Mouse (Mus musculus): ENCODE data around the gene Cplx2. TPM values are rescaled to one million over a fixed set of nuclear protein-coding genes. Genes with fewer than 3 reads are reported as not detected.

The Cplx2 gene
- polyA plus RNA-seq, 1 experiment from 2014 or later, result 5.3 TPM

- peaks cover 7% of the 10 kb centered on the region for H3K4me1 ChIP-seq
- no peak for ATAC-seq (replicated peaks; ENCODE audit: low FRiP score)
- no peaks in the 10 kb centered on the region for H3K36me3 ChIP-seq
- no peak overlapping the region for H3K4me3 ChIP-seq (replicated peaks)
- H3K27ac ChIP-seq, result no peak overlapping the region
- H3K27me3 ChIP-seq, result peaks cover 3% of the 10 kb centered on the region; the same call in 1 of the 2 replicates
- WGBS, result 88% methylated on average over 7 of the region's 7 CpGs
- H3K4me2 ChIP-seq, result no peak overlapping the region
- no peak overlapping the region for H3K9ac ChIP-seq
- H3K9me3 ChIP-seq (replicated peaks), result no peaks in the 10 kb centered on the region
These were observed 19.4 kb downstream of the Cplx2 start for GRCm38 (mm10) chr13:54390565-54391013.

GRCm38 (mm10) chr13:54391313-54391712, 20.2 kb downstream of the Cplx2 start:
- Histone ChIP-seq H3K27ac (no peak overlapping the region), H3K9ac (no peak overlapping the region), H3K9me3 (replicated peaks) (no peaks in the 10 kb centered on the region), H3K4me3 (replicated peaks) (no peak overlapping the region), H3K36me3 (no peaks in the 10 kb centered on the region), H3K4me1 (peaks cover 7% of the 10 kb centered on the region), H3K4me2 (no peak overlapping the region), H3K27me3 (peaks cover 3% of the 10 kb centered on the region; the same call in 1 of the 2 replicates)
- no peak for ATAC-seq (replicated peaks; ENCODE audit: low FRiP score)
- WGBS, result 93% methylated on average over 4 of the region's 4 CpGs

- no peak for ATAC-seq (replicated peaks; ENCODE audit: low FRiP score)
- H3K4me1 ChIP-seq, result no peaks in the 10 kb centered on the region
- WGBS, result 75% methylated on average over 4 of the region's 4 CpGs
These were observed 25.9 kb downstream of the Cplx2 start for GRCm38 (mm10) chr13:54397069-54397468.

GRCm38 (mm10) chr13:54400565-54401179, 29.5 kb downstream of the Cplx2 start:
- Histone ChIP-seq H3K4me1 (peaks cover 10% of the 10 kb centered on the region), H3K36me3 (no peaks in the 10 kb centered on the region), H3K4me2 (no peak overlapping the region), H3K27ac (no peak overlapping the region), H3K9ac (no peak overlapping the region), H3K9me3 (replicated peaks) (no peaks in the 10 kb centered on the region), H3K27me3 (no peaks in the 10 kb centered on the region), H3K4me3 (replicated peaks) (no peak overlapping the region)
- ATAC-seq (replicated peaks; ENCODE audit: low FRiP score), result no peak
- 54% methylated on average over 7 of the region's 7 CpGs for WGBS

More at GRCm38 (mm10) chr13:54397069-54397468, 25.9 kb downstream of the Cplx2 start:
- H3K9me3 ChIP-seq (replicated peaks), result no peaks in the 10 kb centered on the region
- no peak overlapping the region for H3K4me3 ChIP-seq (replicated peaks)
- H3K27ac ChIP-seq, result no peak overlapping the region
- H3K4me2 ChIP-seq, result no peak overlapping the region
- no peaks in the 10 kb centered on the region for H3K36me3 ChIP-seq
- no peak overlapping the region for H3K9ac ChIP-seq
- no peaks in the 10 kb centered on the region for H3K27me3 ChIP-seq

GRCm38 (mm10) chr13:54401180-54401569, 30.0 kb downstream of the Cplx2 start:
- Histone ChIP-seq H3K36me3 (no peaks in the 10 kb centered on the region), H3K4me1 (peaks cover 10% of the 10 kb centered on the region), H3K27me3 (no peaks in the 10 kb centered on the region), H3K9ac (no peak overlapping the region), H3K4me3 (replicated peaks) (no peak overlapping the region), H3K27ac (no peak overlapping the region), H3K9me3 (replicated peaks) (no peaks in the 10 kb centered on the region), H3K4me2 (no peak overlapping the region)
- no peak for ATAC-seq (replicated peaks; ENCODE audit: low FRiP score)
- 54% methylated on average over 5 of the region's 5 CpGs for WGBS

- Histone ChIP-seq H3K9me3 (replicated peaks) (no peaks in the 10 kb centered on the region), H3K4me3 (replicated peaks) (no peak overlapping the region), H3K27me3 (no peaks in the 10 kb centered on the region), H3K9ac (no peak overlapping the region), H3K4me2 (no peak overlapping the region), H3K4me1 (peaks cover 10% of the 10 kb centered on the region), H3K27ac (no peak overlapping the region), H3K36me3 (no peaks in the 10 kb centered on the region)
- 78% methylated on average over 4 of the region's 4 CpGs for WGBS
- ATAC-seq (replicated peaks; ENCODE audit: low FRiP score), result no peak
These were observed 31.2 kb downstream of the Cplx2 start for GRCm38 (mm10) chr13:54402346-54402745.

- Histone ChIP-seq H3K4me1 (peaks cover 10% of the 10 kb centered on the region), H3K4me3 (replicated peaks) (no peak overlapping the region), H3K9me3 (replicated peaks) (no peaks in the 10 kb centered on the region), H3K27me3 (no peaks in the 10 kb centered on the region), H3K36me3 (no peaks in the 10 kb centered on the region), H3K27ac (0 out of 2 replicates have a peak overlapping the region, but pooled peaks have one; percentile 15), H3K9ac (no peak overlapping the region), H3K4me2 (no peak overlapping the region)
- ATAC-seq (replicated peaks; ENCODE audit: low FRiP score), result no peak
- WGBS, result 54% methylated on average over 17 of the region's 17 CpGs
These were observed 32.3 kb downstream of the Cplx2 start for GRCm38 (mm10) chr13:54403224-54404070.

- H3K4me1 ChIP-seq, result peaks cover 10% of the 10 kb centered on the region
- H3K9me3 ChIP-seq (replicated peaks), result no peaks in the 10 kb centered on the region
- H3K27me3 ChIP-seq, result no peaks in the 10 kb centered on the region
- no peak overlapping the region for H3K27ac ChIP-seq
- H3K4me2 ChIP-seq, result no peak overlapping the region
- H3K36me3 ChIP-seq, result no peaks in the 10 kb centered on the region
- WGBS, result 49% methylated on average over 3 of the region's 3 CpGs
- ATAC-seq (replicated peaks; ENCODE audit: low FRiP score), result no peak
- H3K9ac ChIP-seq, result no peak overlapping the region
- no peak overlapping the region for H3K4me3 ChIP-seq (replicated peaks)
These were observed 33.1 kb downstream of the Cplx2 start for GRCm38 (mm10) chr13:54404205-54404604.

- Histone ChIP-seq H3K9ac (no peak overlapping the region), H3K4me1 (peaks cover 10% of the 10 kb centered on the region), H3K4me2 (no peak overlapping the region), H3K27me3 (no peaks in the 10 kb centered on the region), H3K4me3 (replicated peaks) (no peak overlapping the region), H3K27ac (no peak overlapping the region), H3K36me3 (no peaks in the 10 kb centered on the region), H3K9me3 (replicated peaks) (no peaks in the 10 kb centered on the region)
- WGBS, result 78% methylated on average over 2 of the region's 2 CpGs
- no peak for ATAC-seq (replicated peaks; ENCODE audit: low FRiP score)
These were observed 34.7 kb downstream of the Cplx2 start for GRCm38 (mm10) chr13:54405805-54406204.

GRCm38 (mm10) chr13:54411656-54412055, 40.5 kb downstream of the Cplx2 start:
- WGBS, result 88% methylated on average over 3 of the region's 3 CpGs
- no peaks in the 10 kb centered on the region for H3K9me3 ChIP-seq (replicated peaks)
- no peak for ATAC-seq (replicated peaks; ENCODE audit: low FRiP score)

GRCm38 (mm10) chr13:54412236-54412635, 41.1 kb downstream of the Cplx2 start:
- Histone ChIP-seq H3K9ac (no peak overlapping the region), H3K4me3 (replicated peaks) (no peak overlapping the region), H3K27me3 (no peaks in the 10 kb centered on the region), H3K27ac (no peak overlapping the region), H3K4me2 (no peak overlapping the region), H3K9me3 (replicated peaks) (no peaks in the 10 kb centered on the region), H3K4me1 (peaks cover 3% of the 10 kb centered on the region; the same call in 1 of the 2 replicates), H3K36me3 (no peaks in the 10 kb centered on the region)
- 35% methylated on average over 7 of the region's 7 CpGs for WGBS
- no peak for ATAC-seq (replicated peaks; ENCODE audit: low FRiP score)

More at GRCm38 (mm10) chr13:54411656-54412055, 40.5 kb downstream of the Cplx2 start:
- Histone ChIP-seq H3K4me2 (no peak overlapping the region), H3K4me1 (peaks cover 3% of the 10 kb centered on the region; the same call in 1 of the 2 replicates), H3K27ac (no peak overlapping the region), H3K36me3 (no peaks in the 10 kb centered on the region), H3K4me3 (replicated peaks) (no peak overlapping the region), H3K9ac (no peak overlapping the region), H3K27me3 (no peaks in the 10 kb centered on the region)

GRCm38 (mm10) chr13:54412721-54413120, 41.6 kb downstream of the Cplx2 start:
- no peaks in the 10 kb centered on the region for H3K36me3 ChIP-seq
- H3K9ac ChIP-seq, result no peak overlapping the region
- H3K27ac ChIP-seq, result no peak overlapping the region
- no peak overlapping the region for H3K4me3 ChIP-seq (replicated peaks)
- H3K4me2 ChIP-seq, result no peak overlapping the region
- 74% methylated on average over 4 of the region's 4 CpGs for WGBS
- peaks cover 3% of the 10 kb centered on the region; the same call in 1 of the 2 replicates for H3K4me1 ChIP-seq
- H3K27me3 ChIP-seq, result no peaks in the 10 kb centered on the region
- ATAC-seq (replicated peaks; ENCODE audit: low FRiP score), result no peak
- no peaks in the 10 kb centered on the region for H3K9me3 ChIP-seq (replicated peaks)

Measured in kidney, embryonic 15.5 days (tissue).